Mouse (Mus musculus): ENCODE data around the gene Tnks1bp1.

Gene Tnks1bp1

DNA sequence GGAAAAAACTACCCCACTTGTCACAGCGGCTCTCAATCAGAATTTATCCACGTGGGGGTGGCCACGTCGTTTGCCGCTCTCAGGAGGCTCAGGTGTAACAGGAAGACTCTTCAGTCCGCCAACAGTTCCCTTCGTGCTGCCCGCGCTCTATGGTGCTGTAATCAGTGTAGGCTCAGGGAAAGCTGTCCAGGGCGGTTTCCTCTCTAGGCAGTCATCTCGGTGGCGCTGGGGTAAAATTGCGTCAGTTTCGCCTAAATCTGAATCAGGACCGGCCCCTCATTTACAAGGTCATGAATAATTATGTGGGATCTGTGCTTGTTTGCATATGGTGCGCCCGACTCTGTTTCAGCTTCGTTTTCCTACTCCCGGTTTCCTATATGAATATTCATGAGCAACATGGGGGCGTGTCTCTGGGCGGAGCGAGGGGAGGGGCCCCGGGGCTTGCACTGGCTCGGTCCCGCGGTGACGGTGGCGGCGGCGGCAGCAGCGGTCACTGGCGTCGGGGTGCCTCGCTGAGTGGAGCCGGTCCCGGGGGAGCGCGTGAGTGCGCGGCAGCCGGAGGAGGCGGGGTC lies at the start of gene Tnks1bp1:
Gene Tnks1bp1, plus strand, starts transcription at position 427 of the 572 bp plus-strand sequence.
- peak; percentile 87 for DNase-seq

DNA sequence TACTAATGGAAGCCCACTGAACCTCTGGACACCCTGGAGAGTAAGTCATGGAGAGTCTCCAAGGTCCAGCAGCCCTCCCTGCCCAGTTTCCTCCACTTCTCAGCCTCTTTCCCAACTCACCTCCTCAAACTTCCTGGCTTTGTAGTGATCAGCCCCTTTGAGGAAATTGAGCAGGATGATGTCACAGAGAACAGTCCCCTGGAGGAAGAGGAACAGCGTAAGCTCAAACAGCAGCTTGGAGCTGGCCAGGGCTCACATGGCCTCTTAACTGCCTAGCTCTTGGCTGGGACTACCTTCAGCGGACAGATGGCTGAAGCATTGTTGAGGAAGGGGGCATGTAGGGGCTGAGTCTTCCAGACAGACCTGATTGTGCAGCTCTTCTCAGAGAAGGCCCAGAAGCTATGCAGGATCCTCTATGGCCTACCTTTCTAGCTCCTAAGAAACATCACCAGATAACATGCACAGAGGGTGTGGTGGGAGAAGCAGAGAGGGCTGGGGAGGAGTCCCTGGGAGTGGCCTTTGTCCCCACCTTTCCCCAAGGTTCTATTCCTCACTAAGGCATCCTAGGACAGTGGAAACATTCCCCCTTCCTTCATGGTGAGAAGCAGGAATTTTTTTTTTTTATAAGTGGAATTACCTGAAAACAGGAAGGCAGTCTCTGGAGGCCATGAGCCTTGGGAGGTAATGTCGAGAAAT lies 48.2 kb upstream of the Tnks1bp1 start:
- no peak for DNase-seq

DNA sequence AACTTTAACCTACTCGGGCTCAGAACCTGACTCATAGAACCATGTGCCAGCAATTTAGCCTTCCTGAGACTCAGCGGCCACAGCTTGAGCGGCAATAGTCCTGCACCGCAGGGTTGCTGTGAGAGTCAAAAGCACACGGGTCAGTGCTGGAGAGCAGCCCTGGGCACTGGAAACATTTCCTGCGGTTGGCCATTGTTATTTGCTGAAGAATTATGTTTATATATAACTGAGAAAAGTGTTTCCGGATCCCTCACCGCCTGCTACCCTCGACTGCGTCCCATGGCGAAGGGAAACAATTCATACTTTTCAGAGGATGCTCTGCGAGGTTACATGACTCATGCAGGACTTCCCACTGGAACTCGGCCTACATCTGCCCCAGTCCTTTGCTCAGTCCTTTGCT lies 46.3 kb upstream of the Tnks1bp1 start:
- DNase-seq: no peak

DNA sequence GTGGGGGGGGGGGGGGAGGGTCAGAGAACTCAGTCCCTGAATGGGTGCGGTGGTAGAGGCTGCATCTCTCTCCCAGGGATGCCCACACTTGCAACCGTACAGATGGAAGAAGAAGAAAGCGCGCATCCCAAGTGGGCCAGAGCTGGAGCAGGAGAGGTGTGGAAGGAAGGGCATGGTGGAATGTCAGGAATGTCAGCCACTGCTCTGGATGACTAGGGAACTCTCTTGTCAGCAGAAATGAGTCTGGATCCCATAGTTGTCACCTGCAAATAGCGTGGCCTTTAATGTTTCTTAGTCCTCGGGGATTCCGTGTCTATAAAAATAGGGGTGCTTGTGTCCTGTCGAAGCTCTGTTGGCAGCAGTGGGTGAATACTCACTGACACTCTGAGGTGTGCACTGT lies 45.2 kb upstream of the Tnks1bp1 start:
- DNase-seq: no peak

DNA sequence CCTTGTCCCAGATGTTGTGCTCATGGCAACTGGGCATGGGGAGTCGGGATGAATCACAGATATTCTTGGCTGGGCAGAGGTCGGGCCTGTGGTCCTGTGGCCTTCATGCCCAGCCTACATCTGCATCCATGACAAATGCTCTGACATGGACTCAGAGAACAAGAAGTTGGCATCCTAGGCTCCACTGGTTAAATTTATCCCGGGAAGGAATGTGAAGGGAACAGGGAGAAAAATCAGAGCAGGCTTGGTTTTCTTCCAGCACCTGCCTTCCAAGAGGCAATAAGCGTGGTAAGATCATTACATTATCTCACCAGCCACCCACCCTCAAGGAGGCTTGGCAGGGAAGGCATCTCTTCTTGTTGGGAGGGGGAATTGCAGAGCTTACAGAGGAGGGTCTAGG lies 43.5 kb upstream of the Tnks1bp1 start:
- DNase-seq: no peak

DNA sequence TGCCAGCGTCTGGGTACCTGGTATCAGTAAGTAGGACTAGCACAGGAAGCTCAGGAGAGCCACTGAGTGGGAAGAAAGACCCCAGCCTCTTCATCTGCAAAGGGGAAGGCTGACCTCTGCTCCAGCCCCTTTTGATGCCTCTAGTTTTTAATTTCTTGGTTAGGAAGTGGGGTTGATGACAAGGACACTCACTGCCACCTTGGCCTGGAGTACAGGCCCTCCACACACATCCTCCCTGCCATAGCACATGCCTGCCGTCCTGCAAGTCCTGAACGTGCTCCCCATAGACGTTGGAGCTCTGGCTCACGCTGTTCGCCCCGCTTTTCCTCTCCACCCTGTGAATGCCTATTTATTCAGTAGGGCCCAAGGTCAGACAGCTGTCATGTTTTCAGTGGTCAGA lies 41.2 kb upstream of the Tnks1bp1 start:
- no peak for DNase-seq

DNA sequence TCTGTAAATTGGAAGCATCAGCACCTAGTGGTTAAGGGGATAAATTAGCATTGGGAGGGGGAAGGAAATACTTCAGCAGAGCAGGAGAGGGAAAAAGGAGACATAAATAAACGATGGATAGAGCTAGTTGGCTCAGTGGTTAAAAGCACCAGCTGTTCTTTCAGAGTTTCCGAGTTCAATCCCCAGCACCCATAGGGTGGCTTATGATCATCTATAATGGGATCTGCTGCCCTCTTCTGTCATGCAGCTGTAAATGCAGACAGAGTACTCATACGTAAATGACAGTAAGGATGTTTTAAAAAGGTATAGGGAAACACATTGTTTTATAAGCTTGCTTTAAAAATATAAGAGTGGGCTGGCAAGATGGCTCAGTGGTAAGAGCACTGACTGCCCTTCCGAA lies 40.1 kb upstream of the Tnks1bp1 start:
- DNase-seq: no peak

DNA sequence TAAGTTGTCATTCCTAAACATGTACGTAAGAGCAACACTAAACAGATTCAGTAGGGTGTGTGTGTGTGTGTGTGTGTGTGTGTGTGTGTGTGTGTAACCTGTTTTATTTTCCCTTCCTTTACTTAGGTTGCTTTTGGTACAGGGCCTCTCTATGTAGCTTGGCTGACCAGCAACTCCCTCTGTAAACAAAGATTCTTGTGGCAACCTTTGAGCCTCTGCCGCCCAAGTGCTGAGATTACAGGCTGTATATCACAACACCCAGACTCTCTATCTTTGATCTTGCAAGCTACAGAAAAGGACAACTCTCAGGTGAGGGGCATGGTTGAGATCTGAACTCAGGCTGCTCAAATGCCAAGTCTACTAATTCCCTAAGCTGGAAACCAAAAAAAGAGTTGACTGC lies 38.6 kb upstream of the Tnks1bp1 start:
- DNase-seq: no peak

DNA sequence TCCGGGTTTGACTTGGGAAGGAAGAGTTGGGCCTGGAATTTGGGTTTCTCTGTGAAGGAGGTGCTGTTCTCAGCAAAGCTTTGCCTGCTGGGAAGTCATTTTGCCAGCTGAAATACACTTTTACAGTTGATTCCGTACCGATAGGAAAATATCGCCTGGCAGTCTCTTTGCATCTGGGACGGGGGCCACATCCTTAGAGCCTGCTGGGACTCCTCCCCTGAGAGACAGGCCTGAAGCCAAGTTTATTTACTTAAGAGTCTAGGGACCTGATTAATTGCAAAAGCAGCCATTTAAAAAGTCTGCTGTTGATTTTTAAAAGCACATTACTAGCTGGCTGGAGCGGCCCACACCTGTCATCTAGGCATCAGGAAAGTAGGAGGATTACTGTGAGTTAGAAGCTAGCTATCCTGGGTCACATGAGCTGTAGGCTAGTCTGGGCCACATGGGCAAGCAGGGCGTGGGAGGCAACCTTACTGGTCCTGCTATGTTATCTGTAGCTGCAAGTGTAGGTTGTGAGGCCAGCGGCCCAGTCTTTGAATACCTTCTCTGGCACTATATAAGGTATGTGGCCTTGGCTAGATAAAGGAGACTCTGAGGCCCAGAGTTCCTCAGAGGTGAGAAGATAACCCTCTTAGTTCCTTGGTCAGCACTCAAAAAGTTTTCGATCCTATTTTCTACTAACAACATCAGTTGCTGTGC lies 35.8 kb upstream of the Tnks1bp1 start:
- peak; percentile 24 for DNase-seq

DNA sequence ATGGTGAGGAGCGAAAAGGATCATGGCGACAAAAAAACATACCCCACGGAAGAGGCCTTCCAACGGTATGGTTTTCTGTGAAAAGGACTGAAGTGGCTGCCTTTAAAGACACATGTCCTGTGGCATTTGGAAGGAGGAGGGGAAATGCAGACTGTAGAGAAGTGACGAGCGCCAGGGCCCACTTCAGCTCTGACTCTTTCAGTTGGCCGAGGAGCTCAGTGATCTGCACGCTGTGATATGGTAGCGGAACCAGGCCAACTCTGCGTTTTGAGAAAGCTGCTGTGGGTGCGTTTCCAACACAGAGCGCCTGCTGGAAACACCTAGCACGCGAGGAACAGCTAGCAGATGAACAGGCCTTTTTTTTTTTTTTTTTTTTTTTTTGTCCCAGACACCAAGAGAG lies 35.1 kb upstream of the Tnks1bp1 start:
- DNase-seq: peak; percentile 28

DNA sequence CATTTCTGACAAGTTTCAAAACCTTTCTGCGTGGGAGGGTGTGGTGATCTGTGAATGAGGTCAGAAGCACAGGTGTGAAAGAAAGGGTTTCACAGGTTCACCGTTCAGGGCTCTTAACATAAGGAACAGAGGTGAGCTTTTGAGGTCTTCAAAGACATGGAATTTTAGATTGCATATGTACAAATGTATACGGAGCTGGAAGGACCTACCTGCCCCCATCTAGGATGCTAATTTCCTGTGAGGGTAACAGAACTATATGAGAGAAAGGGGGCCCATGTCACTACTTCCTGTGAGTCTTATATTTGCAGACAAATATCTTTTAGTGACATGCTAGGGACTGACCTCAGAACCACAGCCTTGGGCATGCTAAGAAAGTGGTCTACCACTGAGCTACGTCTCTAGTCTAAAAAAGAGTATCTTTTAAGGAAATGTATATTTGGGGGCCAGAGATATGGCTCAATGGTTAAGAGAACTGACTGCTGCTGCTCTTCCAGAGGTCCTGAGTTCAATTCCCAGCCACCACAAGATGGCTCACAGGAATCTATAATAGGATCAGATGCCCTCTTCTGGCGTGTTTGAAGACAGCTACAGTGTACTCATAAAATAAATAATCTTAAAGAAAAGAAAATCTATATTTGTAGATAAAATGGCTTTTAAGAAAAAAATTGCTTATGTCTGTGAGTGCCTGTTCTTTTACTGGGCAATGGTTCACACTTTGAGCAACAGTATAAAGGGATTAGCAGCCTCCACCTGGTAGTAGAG lies 33.8 kb upstream of the Tnks1bp1 start:
- DNase-seq: no peak

DNA sequence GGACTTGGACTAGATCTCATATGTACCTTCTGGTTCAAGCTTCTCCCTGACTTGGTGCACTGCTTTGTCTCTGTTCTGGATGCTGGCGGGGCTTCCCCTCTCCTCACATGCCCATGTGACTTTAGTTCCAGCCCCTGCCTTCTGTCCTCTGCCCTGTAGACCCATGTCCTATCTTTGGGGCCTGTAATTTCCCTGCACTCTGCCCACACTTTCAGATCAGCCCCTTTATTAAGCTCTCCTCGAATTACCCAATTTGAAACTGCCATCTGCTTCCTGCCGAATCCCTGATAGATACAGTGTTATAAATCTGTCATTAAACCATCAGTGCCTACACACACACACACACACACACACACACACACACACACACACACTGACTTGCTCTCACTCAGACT lies 33.2 kb upstream of the Tnks1bp1 start:
- no peak for DNase-seq

DNA sequence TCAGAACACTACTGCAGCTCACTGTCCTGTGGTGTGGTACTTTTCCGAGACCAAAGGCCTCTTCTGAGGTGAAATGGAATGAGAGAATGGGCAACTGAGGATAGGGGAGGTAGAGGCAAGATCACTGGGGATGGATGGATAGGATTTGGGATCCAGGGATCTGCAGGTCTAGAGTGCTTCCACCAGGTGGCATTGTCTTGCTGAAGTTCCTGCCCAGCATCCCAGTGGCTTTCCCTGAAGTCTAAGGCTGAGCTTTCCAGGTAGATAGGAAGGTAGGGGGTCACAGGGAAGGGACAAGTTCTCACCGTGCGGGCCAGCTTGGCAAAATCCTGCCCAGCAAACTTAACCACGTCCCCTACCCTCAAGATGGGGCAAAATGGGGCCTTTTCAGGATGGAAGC lies 25.8 kb upstream of the Tnks1bp1 start:
- no peak for DNase-seq

DNA sequence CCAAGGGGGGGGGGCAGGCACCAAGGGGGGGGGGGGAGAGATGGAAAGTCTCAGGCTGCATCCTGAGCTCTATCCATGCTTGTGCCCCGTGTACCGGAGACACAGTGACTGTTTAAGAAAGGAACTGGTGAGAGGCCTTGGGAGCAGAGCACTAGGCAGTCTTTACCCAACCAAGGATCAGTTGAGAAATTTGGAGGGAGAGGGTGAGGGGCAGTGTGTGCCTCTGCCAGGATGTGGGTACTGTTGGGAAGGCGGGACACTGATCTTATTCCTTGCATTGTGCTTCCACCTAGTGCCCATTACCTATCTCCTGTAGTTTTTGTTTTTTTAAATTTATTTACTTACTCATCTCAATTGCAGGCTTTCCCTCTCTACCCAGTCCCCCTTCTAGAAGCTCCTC lies 21.6 kb upstream of the Tnks1bp1 start:
- no peak for DNase-seq

DNA sequence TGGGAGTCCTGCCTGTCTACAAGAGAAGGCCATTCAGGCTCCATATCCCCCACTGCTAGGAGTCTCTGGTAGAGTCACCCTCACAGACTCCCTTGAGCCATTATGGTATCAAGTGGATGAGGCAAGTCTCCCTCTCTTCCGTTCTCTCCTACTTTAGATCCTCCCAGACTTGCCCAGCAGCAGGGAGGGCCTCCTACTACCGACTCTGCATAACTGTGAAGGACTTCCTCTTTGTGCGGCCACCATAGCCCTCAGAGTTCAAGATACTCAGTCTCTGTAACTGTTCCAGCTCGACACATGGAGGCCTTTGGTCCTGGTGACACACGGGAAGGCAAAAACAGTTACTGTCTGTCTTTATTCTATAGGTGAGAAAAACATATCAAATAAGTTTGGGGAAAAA lies 20.5 kb upstream of the Tnks1bp1 start:
- DNase-seq: no peak

DNA sequence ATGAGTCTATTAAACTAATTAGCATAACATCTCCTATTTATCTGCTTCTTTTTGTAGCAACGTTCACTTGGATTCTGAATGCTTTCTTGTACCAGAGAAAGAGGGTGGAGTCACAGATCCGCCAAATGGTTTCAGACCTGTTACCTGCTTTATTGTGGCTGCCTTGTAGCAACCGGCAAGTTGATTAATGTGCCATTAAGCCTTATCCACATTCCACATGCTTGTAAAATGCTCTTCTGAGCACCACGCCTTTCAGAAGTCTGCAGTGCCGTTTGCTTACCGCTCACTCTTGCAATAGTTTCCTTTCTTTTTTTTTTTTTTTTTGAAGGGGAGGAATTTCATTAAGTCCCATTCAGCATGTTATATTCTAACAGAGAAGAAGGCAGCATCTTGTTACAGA lies 17.9 kb upstream of the Tnks1bp1 start:
- DNase-seq: no peak

DNA sequence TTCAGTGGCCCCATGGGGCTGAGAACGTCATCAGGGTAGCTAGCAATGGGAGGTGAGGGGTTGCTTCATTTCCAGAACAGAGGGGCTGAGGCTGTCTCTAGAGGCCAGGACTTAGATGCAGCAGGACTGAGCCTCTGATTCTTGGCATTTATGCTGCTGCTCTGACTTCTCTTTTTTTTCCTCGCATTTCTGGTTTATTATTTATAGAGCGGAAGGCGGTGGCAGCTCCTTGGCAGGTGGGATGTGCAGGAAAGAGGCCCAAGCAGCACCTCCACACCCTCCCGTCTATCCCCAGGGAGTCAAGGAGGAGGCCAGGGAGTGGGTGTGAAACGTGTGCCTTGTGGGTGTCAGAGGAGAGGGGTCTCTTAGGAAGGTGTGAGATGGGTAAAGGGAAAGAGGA lies 16.8 kb upstream of the Tnks1bp1 start:
- DNase-seq: no peak

DNA sequence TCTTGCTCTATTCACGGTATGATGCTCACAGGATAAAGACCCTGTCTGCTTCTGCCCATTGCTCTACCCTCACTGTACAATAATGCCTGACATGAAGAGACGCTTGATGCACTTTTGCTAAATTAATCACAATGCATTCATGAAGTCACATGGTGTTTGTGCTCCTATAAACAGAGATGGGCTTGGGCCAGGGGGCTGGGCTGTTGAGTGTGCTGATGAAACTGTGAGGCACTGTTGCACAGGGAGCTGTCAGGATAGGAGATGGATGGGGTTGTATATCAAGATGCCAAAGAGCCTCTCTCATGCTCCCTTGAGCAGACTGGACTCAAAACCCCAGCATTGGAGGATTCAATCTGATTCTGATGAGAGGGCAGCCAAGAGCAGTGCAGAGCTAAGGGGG lies 14.7 kb upstream of the Tnks1bp1 start:
- no peak for DNase-seq

DNA sequence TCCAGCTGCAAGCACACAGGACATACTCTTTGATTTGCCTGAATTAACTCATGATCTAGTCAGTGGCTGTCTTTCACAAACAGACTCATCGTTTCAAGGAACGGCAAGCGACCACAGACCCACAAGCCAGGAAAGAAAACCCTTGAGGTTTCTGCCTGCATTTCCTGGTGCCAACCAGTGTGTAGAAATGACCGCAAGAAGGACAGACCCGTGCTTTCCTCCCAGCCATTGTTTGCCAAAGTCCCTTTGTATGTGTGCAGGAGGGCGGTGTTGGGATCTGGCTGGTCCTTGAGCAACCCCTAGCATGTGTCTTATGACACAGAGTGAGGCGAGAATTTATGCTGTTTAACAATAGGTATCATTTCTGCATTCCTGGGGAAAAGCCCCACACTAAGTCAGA lies 13.7 kb upstream of the Tnks1bp1 start:
- DNase-seq: no peak

DNA sequence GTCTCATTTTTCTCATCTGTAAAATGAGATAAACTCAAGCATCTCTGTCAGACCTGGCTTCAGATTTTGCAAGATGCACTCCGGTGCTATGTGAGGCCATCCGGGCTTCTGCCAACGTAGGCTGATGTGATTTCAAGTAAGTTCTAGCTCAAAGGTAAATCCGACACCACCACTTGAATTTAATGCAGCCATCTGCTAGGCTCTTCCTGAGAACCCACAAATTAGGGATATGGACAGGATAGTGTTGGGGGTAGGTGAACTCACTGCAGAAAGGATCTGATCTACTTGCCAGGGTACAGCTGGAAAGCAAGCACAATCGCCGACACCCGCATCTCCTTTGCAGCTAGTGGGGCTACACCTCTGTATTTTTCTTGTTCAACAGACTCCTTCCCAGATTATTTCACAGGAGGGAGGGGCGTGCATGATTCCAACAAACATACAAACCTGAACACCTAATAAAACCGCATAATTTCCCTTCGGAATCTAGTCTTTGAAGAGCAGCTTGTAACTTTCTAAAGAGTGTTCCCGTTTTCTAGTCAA lies 11.2 kb upstream of the Tnks1bp1 start:
- DNase-seq: no peak

DNA sequence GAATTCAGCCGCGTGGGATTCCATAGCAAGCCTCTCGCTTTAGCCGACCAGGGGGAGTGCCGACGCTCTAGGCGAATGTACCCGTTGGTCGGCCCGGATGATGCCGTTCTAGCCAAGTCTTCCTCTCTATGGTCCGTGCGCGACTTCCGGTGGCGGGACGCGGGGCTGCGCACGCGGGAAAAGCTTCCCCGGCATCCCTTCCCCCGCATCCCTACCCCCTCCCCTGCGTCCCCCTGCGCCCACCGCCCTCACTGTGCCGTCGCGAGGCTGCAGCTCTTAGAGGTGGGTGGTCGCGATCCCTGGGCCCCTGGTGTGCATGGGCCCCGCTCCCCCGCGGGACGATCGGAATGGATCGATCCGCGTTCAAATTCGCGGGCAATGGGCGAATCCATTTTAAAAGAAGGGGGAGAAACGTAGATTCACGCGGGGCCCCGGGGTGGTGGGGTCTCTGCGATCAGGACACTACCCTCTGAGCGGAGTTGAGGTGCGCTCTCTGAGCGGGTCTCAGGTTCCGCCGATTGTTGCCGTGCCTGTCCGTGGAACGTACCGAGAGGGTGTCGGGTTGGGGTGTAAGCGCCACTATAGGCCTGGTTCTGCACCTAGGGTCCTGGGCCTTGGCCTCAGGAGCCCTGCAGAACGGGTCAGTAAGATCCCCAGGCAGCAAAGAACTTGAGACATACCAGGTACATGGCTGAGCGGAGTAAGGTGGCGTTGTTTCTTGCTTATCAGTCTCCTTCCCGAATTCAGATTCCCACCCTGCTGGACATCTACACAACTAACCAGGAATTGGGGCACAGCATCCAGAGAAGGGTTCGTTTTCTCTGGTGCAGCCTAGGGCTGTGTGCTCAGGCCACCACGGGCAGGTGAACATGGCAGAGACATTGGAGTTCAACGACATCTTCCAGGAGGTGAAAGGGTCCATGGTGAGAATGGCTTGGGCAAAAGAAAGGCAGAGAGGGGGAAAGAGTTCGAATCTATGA lies 10.5 kb upstream of the Tnks1bp1 start, which contains the start of the genes Ssrp1 and P2rx3:
Gene Ssrp1, plus strand, starts transcription at position 188 of the 980 bp plus-strand sequence.
Gene P2rx3, minus strand, starts transcription at position 416 of the 980 bp plus-strand sequence.
- DNase-seq: peak; percentile 88

DNA sequence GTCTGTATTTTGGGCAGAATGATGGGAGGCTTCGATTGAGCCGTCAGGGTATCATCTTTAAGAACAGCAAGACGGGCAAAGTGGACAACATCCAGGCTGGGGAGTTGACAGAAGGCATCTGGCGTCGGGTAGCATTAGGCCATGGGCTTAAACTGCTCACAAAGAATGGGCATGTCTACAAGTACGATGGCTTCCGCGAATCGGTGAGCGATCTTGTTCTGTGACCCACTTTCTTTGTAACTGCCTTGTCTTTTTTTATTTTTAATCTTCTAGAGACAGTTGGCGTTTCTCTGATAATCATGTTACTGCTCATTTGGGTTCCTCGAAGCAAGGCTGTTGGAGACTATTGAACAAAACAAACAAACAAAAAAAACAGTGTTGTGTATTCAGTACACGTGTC lies 9.5 kb upstream of the Tnks1bp1 start:
- no peak for DNase-seq

All from right cerebral cortex, postnatal 4 days (tissue).